Mouse (Mus musculus): ENCODE data around the gene Kcnk3.

DNA sequence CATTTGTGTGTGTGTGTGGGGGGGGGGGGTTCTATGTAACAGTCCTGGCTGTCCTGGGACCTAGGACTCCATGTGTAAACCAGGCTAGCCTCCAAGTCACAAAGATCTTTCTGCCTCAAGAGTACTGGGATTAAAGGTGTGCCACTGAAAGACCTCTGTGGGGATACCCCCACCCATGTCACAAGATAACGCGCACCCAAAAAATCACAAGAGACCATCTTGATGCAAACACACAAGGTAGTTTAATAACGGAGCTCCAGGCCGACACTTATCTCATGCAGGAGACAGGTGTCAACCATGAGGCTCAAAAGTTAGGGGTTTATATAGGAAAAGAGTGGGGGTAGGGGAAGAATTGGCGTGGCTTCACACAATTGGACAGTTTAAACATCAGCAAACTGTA is 72.8 kb downstream of the Kcnk3 start:
- TF ChIP-seq POLR2A (IDR thresholded peaks at IDR 0.05; ENCODE audit: extremely low read depth, insufficient read depth, low read length) (no peak), CTCF (IDR thresholded peaks at IDR 0.05; ENCODE audit: extremely low read depth, insufficient read depth, low read length) (no peak)
